Mouse (Mus musculus): ENCODE data around the gene Mmp20.

DNA sequence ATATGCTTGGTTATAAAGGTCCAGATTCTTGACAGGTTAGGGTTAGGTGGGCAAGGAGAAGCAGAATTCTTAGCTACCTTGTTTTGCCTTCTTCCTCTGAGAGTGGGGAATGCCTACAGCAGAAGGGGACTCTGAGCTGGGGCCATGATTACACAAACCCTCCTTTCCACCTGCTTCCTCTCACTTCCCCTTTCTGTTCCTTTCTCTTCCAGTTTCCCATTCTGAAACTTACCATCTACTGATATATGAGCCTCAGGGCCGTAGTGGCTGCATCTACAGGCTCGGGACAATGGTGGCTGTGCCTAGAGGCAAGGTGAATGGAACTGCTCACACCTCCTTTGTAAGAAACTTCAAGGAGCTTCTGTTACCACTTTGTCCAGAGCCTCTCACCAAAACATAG lies 58.0 kb downstream of the Mmp20 start:
- TF ChIP-seq CTCF (IDR thresholded peaks at IDR 0.05; ENCODE audit: control insufficient read depth, insufficient read depth, insufficient replicate concordance, low read depth, low read length), result no peak
- TF ChIP-seq POLR2A (IDR thresholded peaks at IDR 0.05; ENCODE audit: control insufficient read depth, low read depth, low read length), result no peak
